Mouse (Mus musculus): Measurements from ENCODE around the gene Tmem178b. TPM values are rescaled to one million over a fixed set of nuclear protein-coding genes. Genes with fewer than 3 reads are reported as not detected.

Gene Tmem178b
- polyA plus RNA-seq, 1 experiment from 2014 or later, result 43.8 TPM

- Histone ChIP-seq H3K4me1 (replicated peaks; ENCODE audit: control insufficient read depth, insufficient read depth, low read length) (peaks cover 8% of the 10 kb centered on the region), H3K4me3 (replicated peaks; ENCODE audit: low read length) (no peak overlapping the region), H3K27me3 (ENCODE audit: control insufficient read depth, insufficient read depth, low read length) (no peaks in the 10 kb centered on the region), H3K36me3 (replicated peaks; ENCODE audit: control insufficient read depth, insufficient read depth) (no peaks in the 10 kb centered on the region), H3K4me2 (replicated peaks) (no peak overlapping the region), H3K9ac (no peak overlapping the region), H3K27ac (no peak overlapping the region), H3K9me3 (ENCODE audit: control insufficient read depth, low read length) (no peaks in the 10 kb centered on the region)
- 78% methylated on average over 2 of the region's 2 CpGs for WGBS
- DNase-seq (ENCODE audit: low spot score) (no peak), ATAC-seq (ENCODE audit: low FRiP score) (no peak)
Observed at GRCm38 (mm10) chr6:40120176-40120575, 247.1 kb downstream of the Tmem178b start.

- Histone ChIP-seq H3K4me1 (replicated peaks; ENCODE audit: control insufficient read depth, insufficient read depth, low read length) (peaks cover 7% of the 10 kb centered on the region), H3K4me3 (replicated peaks; ENCODE audit: low read length) (no peak overlapping the region), H3K4me2 (replicated peaks) (no peak overlapping the region), H3K27me3 (ENCODE audit: control insufficient read depth, insufficient read depth, low read length) (no peaks in the 10 kb centered on the region), H3K27ac (peak overlapping the region; percentile 32; the same call in 1 of the 2 replicates), H3K9ac (no peak overlapping the region), H3K36me3 (replicated peaks; ENCODE audit: control insufficient read depth, insufficient read depth) (no peaks in the 10 kb centered on the region), H3K9me3 (ENCODE audit: control insufficient read depth, low read length) (no peaks in the 10 kb centered on the region)
- 38% methylated on average over 4 of the region's 4 CpGs for WGBS
- DNase-seq (ENCODE audit: low spot score) (no peak), ATAC-seq (ENCODE audit: low FRiP score) (no peak)
Observed at GRCm38 (mm10) chr6:40121494-40121893, 248.4 kb downstream of the Tmem178b start.

- no peak overlapping the region for H3K4me2 ChIP-seq (replicated peaks)
- no peaks in the 10 kb centered on the region for H3K27me3 ChIP-seq (ENCODE audit: control insufficient read depth, insufficient read depth, low read length)
- H3K9ac ChIP-seq, result no peak overlapping the region
- ATAC-seq (ENCODE audit: low FRiP score), result peak; percentile 51; the same call in 1 of the 2 replicates
- H3K9me3 ChIP-seq (ENCODE audit: control insufficient read depth, low read length), result no peaks in the 10 kb centered on the region
- DNase-seq (ENCODE audit: low spot score), result no peak
- no peak overlapping the region for H3K4me3 ChIP-seq (replicated peaks; ENCODE audit: low read length)
- H3K27ac ChIP-seq, result peak overlapping the region; percentile 14; the same call in 1 of the 2 replicates
- WGBS, result 61% methylated on average over 12 of the region's 12 CpGs
- H3K4me1 ChIP-seq (replicated peaks; ENCODE audit: control insufficient read depth, insufficient read depth, low read length), result peaks cover 7% of the 10 kb centered on the region
- no peaks in the 10 kb centered on the region for H3K36me3 ChIP-seq (replicated peaks; ENCODE audit: control insufficient read depth, insufficient read depth)
Observed at GRCm38 (mm10) chr6:40123070-40123690, 250.1 kb downstream of the Tmem178b start.

GRCm38 (mm10) chr6:40123960-40124359 lies 250.9 kb downstream of the Tmem178b start:
- 0 out of 2 replicates have a peak overlapping the region, but pooled peaks have one; percentile 14 for H3K27ac ChIP-seq
- H3K9ac ChIP-seq, result no peak overlapping the region
- DNase-seq (ENCODE audit: low spot score) (no peak), ATAC-seq (ENCODE audit: low FRiP score) (no peak)
- H3K4me3 ChIP-seq (replicated peaks; ENCODE audit: low read length), result no peak overlapping the region
- H3K27me3 ChIP-seq (ENCODE audit: control insufficient read depth, insufficient read depth, low read length), result no peaks in the 10 kb centered on the region
- H3K4me1 ChIP-seq (replicated peaks; ENCODE audit: control insufficient read depth, insufficient read depth, low read length), result peaks cover 7% of the 10 kb centered on the region
- H3K9me3 ChIP-seq (ENCODE audit: control insufficient read depth, low read length), result no peaks in the 10 kb centered on the region
- no peaks in the 10 kb centered on the region for H3K36me3 ChIP-seq (replicated peaks; ENCODE audit: control insufficient read depth, insufficient read depth)
- no peak overlapping the region for H3K4me2 ChIP-seq (replicated peaks)

- DNase-seq (ENCODE audit: low spot score) (no peak), ATAC-seq (ENCODE audit: low FRiP score) (no peak)
- H3K36me3 ChIP-seq (replicated peaks; ENCODE audit: control insufficient read depth, insufficient read depth), result no peaks in the 10 kb centered on the region
- no peak overlapping the region for H3K4me2 ChIP-seq (replicated peaks)
- no peak overlapping the region for H3K9ac ChIP-seq
- no peak overlapping the region for H3K4me3 ChIP-seq (replicated peaks; ENCODE audit: low read length)
- H3K9me3 ChIP-seq (ENCODE audit: control insufficient read depth, low read length), result no peaks in the 10 kb centered on the region
- no peaks in the 10 kb centered on the region; the same call in 1 of the 2 replicates for H3K4me1 ChIP-seq (replicated peaks; ENCODE audit: control insufficient read depth, insufficient read depth, low read length)
- 82% methylated on average over 6 of the region's 6 CpGs for WGBS
- H3K27me3 ChIP-seq (ENCODE audit: control insufficient read depth, insufficient read depth, low read length), result no peaks in the 10 kb centered on the region
- no peak overlapping the region for H3K27ac ChIP-seq
Observed at GRCm38 (mm10) chr6:40128716-40129115, 255.6 kb downstream of the Tmem178b start.

GRCm38 (mm10) chr6:40131936-40132335 lies 258.9 kb downstream of the Tmem178b start:
- Histone ChIP-seq H3K4me3 (replicated peaks; ENCODE audit: low read length) (no peak overlapping the region), H3K27ac (no peak overlapping the region), H3K4me1 (replicated peaks; ENCODE audit: control insufficient read depth, insufficient read depth, low read length) (0 out of 2 replicates have a peak, but pooled peaks cover 7% of the 10 kb centered on the region), H3K36me3 (replicated peaks; ENCODE audit: control insufficient read depth, insufficient read depth) (no peaks in the 10 kb centered on the region), H3K9me3 (ENCODE audit: control insufficient read depth, low read length) (no peaks in the 10 kb centered on the region), H3K4me2 (replicated peaks) (no peak overlapping the region), H3K27me3 (ENCODE audit: control insufficient read depth, insufficient read depth, low read length) (no peaks in the 10 kb centered on the region), H3K9ac (no peak overlapping the region)
- 94% methylated on average over 1 of the region's 1 CpGs for WGBS
- no peak for ATAC-seq (ENCODE audit: low FRiP score)
- no peak for DNase-seq (ENCODE audit: low spot score)

GRCm38 (mm10) chr6:40133436-40133835 lies 260.4 kb downstream of the Tmem178b start:
- Histone ChIP-seq H3K9me3 (ENCODE audit: control insufficient read depth, low read length) (no peaks in the 10 kb centered on the region), H3K4me1 (replicated peaks; ENCODE audit: control insufficient read depth, insufficient read depth, low read length) (peaks cover 22% of the 10 kb centered on the region), H3K4me2 (replicated peaks) (no peak overlapping the region), H3K36me3 (replicated peaks; ENCODE audit: control insufficient read depth, insufficient read depth) (no peaks in the 10 kb centered on the region), H3K9ac (no peak overlapping the region), H3K4me3 (replicated peaks; ENCODE audit: low read length) (no peak overlapping the region), H3K27ac (no peak overlapping the region), H3K27me3 (ENCODE audit: control insufficient read depth, insufficient read depth, low read length) (no peaks in the 10 kb centered on the region)
- no peak for ATAC-seq (ENCODE audit: low FRiP score)
- 90% methylated on average over 6 of the region's 6 CpGs for WGBS
- no peak for DNase-seq (ENCODE audit: low spot score)

- H3K9ac ChIP-seq, result no peak overlapping the region
- H3K27me3 ChIP-seq (ENCODE audit: control insufficient read depth, insufficient read depth, low read length), result no peaks in the 10 kb centered on the region
- H3K27ac ChIP-seq, result no peak overlapping the region
- 81% methylated on average over 6 of the region's 6 CpGs for WGBS
- no peaks in the 10 kb centered on the region for H3K9me3 ChIP-seq (ENCODE audit: control insufficient read depth, low read length)
- H3K4me1 ChIP-seq (replicated peaks; ENCODE audit: control insufficient read depth, insufficient read depth, low read length), result peaks cover 28% of the 10 kb centered on the region
- no peak for DNase-seq (ENCODE audit: low spot score)
- ATAC-seq (ENCODE audit: low FRiP score), result no peak
- no peak overlapping the region for H3K4me3 ChIP-seq (replicated peaks; ENCODE audit: low read length)
- no peaks in the 10 kb centered on the region for H3K36me3 ChIP-seq (replicated peaks; ENCODE audit: control insufficient read depth, insufficient read depth)
- no peak overlapping the region for H3K4me2 ChIP-seq (replicated peaks)
Observed at GRCm38 (mm10) chr6:40135716-40136115, 262.6 kb downstream of the Tmem178b start.

- Histone ChIP-seq H3K4me2 (replicated peaks) (no peak overlapping the region), H3K27ac (peak overlapping the region; percentile 77), H3K9me3 (ENCODE audit: control insufficient read depth, low read length) (no peaks in the 10 kb centered on the region), H3K36me3 (replicated peaks; ENCODE audit: control insufficient read depth, insufficient read depth) (no peaks in the 10 kb centered on the region), H3K27me3 (ENCODE audit: control insufficient read depth, insufficient read depth, low read length) (no peaks in the 10 kb centered on the region), H3K9ac (no peak overlapping the region), H3K4me1 (replicated peaks; ENCODE audit: control insufficient read depth, insufficient read depth, low read length) (peaks cover 33% of the 10 kb centered on the region), H3K4me3 (replicated peaks; ENCODE audit: low read length) (no peak overlapping the region)
- WGBS, result 20% methylated on average over 6 of the region's 6 CpGs
- DNase-seq (ENCODE audit: low spot score) (no peak), ATAC-seq (ENCODE audit: low FRiP score) (peak; percentile 51; the same call in 1 of the 2 replicates)
Observed at GRCm38 (mm10) chr6:40137346-40137745, 264.3 kb downstream of the Tmem178b start.

Data from hindbrain, embryonic 14.5 days (tissue).